Mouse (Mus musculus) spleen, adult 2 months (tissue): ENCODE data around the gene Usp13.

Experiments used
- CTCF ChIP-seq: fragments of 200-500 bp; IDR thresholded peaks from 2 replicates; pipeline ENCODE4 v1.5.1; 2011; ENCODE audit warnings: mild to moderate bottlenecking, inconsistent platforms; ENCODE audit not compliant: insufficient read depth, insufficient read length, insufficient replicate concordance; ENCODE audit errors: extremely low read depth
- POLR2A ChIP-seq: fragments of 200-500 bp; IDR thresholded peaks from 2 replicates; pipeline ENCODE4 v1.6.1; 2011; ENCODE audit warnings: low read depth, low read length, inconsistent platforms

GRCm38 (mm10) chr3:32770781-32771180 lies 46.6 kb upstream of the Usp13 start:
- TF ChIP-seq POLR2A (no peak), CTCF (no peak)
